Mouse (Mus musculus) bone marrow macrophage, adult 2 months (primary cell): Measurements from ENCODE around the gene Glis2. TPM values are rescaled to one million over a fixed set of nuclear protein-coding genes. Genes with fewer than 3 reads are reported as not detected.

Experiments
- H3K27ac ChIP-seq: 2 replicates; pipeline ENCODE4 v1.5.1; 2012; ENCODE audit warnings: low read depth, low read length; ENCODE audit not compliant: insufficient read depth
- H3K4me1 ChIP-seq: 2 replicates; pipeline ENCODE4 v1.6.1; 2012; ENCODE audit warnings: low read length; ENCODE audit not compliant: control insufficient read depth, insufficient read depth
- H3K4me3 ChIP-seq: 2 replicates; pipeline ENCODE4 v1.5.1; 2012; ENCODE audit warnings: mild to moderate bottlenecking, low read length, moderate library complexity; ENCODE audit not compliant: insufficient read depth
- CTCF ChIP-seq: IDR thresholded peaks from 2 replicates; pipeline ENCODE4 v1.5.1; 2012; ENCODE audit warnings: low read depth, mild to moderate bottlenecking, low read length, moderate library complexity
- POLR2A ChIP-seq: IDR thresholded peaks from 2 replicates; pipeline ENCODE4 v1.6.1; 2012; ENCODE audit warnings: mild to moderate bottlenecking, low read depth, low read length, borderline replicate concordance
- polyA plus RNA-seq: library from polyadenylated mRNA; stranded (reverse); fragments of >200 nt; gene quantifications from 2 replicates; pipeline ENCODE4 v1.2.4, GENCODE M21; 2012; ENCODE audit not compliant: missing spikeins, insufficient read depth, insufficient read length

Glis2 gene
- polyA plus RNA-seq, 1 experiment, result 1.3 TPM

DNA sequence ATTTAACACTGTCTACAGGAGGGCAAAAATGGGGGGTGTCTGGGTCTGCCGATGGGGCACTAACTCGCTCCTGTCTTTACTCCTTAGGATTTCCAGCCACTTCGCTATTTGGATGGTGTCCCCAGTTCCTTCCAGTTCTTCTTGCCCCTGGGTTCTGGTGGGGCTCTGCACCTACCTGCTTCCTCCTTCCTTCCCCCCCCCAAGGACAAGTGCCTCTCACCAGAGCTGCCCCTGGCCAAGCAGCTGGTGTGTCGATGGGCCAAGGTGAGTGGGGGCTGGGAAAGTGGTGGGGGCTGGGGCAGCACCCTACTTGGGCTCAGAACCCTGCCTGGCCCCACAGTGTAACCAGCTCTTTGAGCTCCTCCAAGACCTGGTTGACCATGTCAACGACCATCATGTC is 16.7 kb downstream of the Glis2 start:
- Histone ChIP-seq H3K4me1 (peaks cover 12% of the 10 kb centered on the region), H3K27ac (no peak overlapping the region), H3K4me3 (no peak overlapping the region)
- TF ChIP-seq POLR2A (no peak), CTCF (no peak)

- H3K4me3 ChIP-seq, result no peak overlapping the region
- peaks cover 7% of the 10 kb centered on the region for H3K4me1 ChIP-seq
- TF ChIP-seq CTCF (no peak), POLR2A (no peak)
Measured at GRCm38 (mm10) chr16:4611676-4612075, 17.2 kb downstream of the Glis2 start.

GRCm38 (mm10) chr16:4613736-4614135 is 19.2 kb downstream of the Glis2 start:
- no peak overlapping the region for H3K27ac ChIP-seq
- H3K4me1 ChIP-seq, result peaks cover 2% of the 10 kb centered on the region; the same call in 1 of the 2 replicates
- TF ChIP-seq POLR2A, result no peak
- TF ChIP-seq CTCF, result no peak
- H3K4me3 ChIP-seq, result no peak overlapping the region

More at GRCm38 (mm10) chr16:4611676-4612075, 17.2 kb downstream of the Glis2 start:
- H3K27ac ChIP-seq, result no peak overlapping the region

DNA sequence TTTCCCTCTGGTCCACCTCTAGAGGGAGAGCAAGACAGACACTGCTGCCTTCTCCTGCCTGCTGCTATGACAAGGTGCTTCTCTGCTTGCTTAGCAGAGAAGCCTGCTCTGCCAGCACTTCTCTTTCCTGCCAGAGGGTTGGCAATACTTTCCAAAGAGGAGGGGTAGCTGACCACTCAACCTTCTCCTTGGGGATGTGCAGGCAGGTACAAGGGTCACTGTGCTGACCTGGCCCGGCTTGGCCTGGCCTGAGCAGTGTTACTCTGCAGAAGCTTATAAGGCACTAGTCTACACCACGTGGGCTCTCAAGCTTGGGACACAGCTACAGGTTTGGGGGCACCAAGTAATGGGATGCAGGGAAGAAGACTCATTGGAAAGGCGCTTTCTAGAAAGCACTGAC is 20.1 kb downstream of the Glis2 start:
- Histone ChIP-seq H3K4me3 (no peak overlapping the region), H3K27ac (no peak overlapping the region), H3K4me1 (peaks cover 2% of the 10 kb centered on the region; the same call in 1 of the 2 replicates)
- TF ChIP-seq POLR2A, result no peak
- no peak for TF ChIP-seq CTCF

GRCm38 (mm10) chr16:4615297-4615696 is 20.8 kb downstream of the Glis2 start:
- H3K4me1 ChIP-seq, result peaks cover 2% of the 10 kb centered on the region; the same call in 1 of the 2 replicates
- no peak overlapping the region for H3K4me3 ChIP-seq
- no peak for TF ChIP-seq CTCF
- TF ChIP-seq POLR2A, result no peak
- H3K27ac ChIP-seq, result no peak overlapping the region

GRCm38 (mm10) chr16:4616829-4617228 is 22.3 kb downstream of the Glis2 start:
- TF ChIP-seq CTCF (no peak), POLR2A (no peak)
- H3K4me1 ChIP-seq, result peaks cover 7% of the 10 kb centered on the region; the same call in 1 of the 2 replicates
- no peak overlapping the region for H3K4me3 ChIP-seq
- no peak overlapping the region for H3K27ac ChIP-seq

DNA sequence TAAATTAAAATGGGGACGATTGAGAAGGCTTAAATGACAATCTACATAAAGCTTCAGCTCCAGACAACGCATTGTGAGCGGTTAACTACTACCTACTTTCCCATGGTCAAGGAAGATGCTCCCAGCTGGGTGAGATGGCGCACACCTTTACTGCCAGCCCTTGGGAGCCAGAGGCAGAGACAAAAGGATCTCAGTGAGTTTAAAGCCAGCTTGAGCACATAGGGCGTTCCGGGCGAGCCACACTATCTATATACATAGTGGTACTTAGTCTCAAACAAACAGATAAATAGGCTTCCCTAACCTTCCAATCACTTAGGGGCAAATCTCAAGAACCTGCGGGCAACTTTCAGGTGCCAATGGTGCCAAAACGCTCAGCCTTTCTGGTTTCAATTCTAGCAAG is 29.6 kb downstream of the Glis2 start:
- Histone ChIP-seq H3K27ac (peak overlapping the region; percentile 42; the same call in 1 of the 2 replicates), H3K4me1 (peaks cover 25% of the 10 kb centered on the region), H3K4me3 (peak overlapping the region; percentile 84)
- TF ChIP-seq CTCF (no peak), POLR2A (no peak)

- TF ChIP-seq POLR2A (no peak), CTCF (no peak)
- Histone ChIP-seq H3K4me3 (peak within 1 kb of the TSS; percentile 84), H3K27ac (peak within 1 kb of the TSS; percentile 42), H3K4me1 (peaks cover 25% of the 10 kb centered on the region)
Measured at GRCm38 (mm10) chr16:4624481-4625110, 30.1 kb downstream of the Glis2 start, which contains the start of gene Pam16. Gene Pam16, minus strand, starts transcription at chr16:4624988.

DNA sequence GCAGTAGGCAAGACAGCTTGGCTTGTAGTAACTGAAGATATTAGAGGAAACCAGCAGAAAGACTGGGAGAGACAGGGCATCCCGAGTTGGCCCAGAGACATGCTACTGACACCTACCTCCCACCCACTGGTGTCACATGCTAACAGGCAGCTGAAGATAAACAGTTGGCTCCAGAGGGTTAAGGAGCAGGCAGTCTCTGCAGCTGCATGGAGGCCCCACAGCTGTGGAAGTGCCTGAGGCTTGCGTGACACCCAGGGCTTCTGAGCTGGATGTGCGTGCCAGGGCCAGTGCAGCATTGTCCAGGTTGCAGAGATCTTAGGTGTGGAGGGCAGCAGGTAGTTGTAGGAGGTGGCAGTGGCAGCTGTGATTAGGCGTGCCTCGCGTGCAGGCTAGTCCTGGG is 32.6 kb downstream of the Glis2 start:
- TF ChIP-seq POLR2A (no peak), CTCF (no peak)
- H3K4me1 ChIP-seq, result peaks cover 20% of the 10 kb centered on the region
- H3K4me3 ChIP-seq, result no peak overlapping the region
- no peak overlapping the region for H3K27ac ChIP-seq

DNA sequence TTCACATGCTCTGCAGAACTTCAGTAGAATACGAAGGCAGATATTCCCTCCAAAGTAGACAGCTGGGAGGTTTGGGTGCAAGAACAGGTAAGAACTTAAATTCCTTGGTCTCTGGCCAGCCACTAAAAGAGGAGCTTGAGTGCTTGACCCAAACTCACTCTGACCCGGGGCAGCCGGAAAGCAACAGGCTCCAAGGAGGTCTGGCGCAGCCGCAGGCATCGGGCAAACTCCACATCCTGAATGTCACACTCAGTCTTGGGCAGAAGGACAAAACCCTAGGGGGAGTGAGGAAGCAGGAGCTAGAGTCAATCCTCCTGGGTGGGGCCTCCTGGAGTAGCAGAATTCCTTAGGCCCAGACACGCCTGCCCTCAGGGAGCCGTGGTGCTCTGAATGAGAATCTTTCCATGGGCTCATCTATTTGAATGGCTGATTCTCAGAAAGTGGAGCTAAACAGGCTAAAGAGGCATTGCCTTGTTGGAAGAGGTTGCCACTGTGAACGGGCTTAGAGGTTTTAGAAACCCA is 34.4 kb downstream of the Glis2 start:
- TF ChIP-seq CTCF (no peak), POLR2A (no peak)
- H3K27ac ChIP-seq, result no peak overlapping the region
- H3K4me1 ChIP-seq, result peaks cover 9% of the 10 kb centered on the region
- H3K4me3 ChIP-seq, result no peak overlapping the region

GRCm38 (mm10) chr16:4629950-4630349 is 35.4 kb downstream of the Glis2 start:
- Histone ChIP-seq H3K27ac (no peak overlapping the region), H3K4me1 (peaks cover 9% of the 10 kb centered on the region), H3K4me3 (no peak overlapping the region)
- TF ChIP-seq CTCF, result peak; percentile 78
- no peak for TF ChIP-seq POLR2A

- H3K27ac ChIP-seq, result no peak overlapping the region
- H3K4me1 ChIP-seq, result no peaks in the 10 kb centered on the region
- no peak overlapping the region for H3K4me3 ChIP-seq
- TF ChIP-seq POLR2A (no peak), CTCF (no peak)
Measured at GRCm38 (mm10) chr16:4632050-4632449, 37.5 kb downstream of the Glis2 start.
